ENCODE assay signal across 20 mouse cellular contexts in genomic region chr9:9960610-9961172, GRCm38 (mm10).
DNase-seq lines count a peak whose midpoint lies in the region; ATAC-seq and TF ChIP-seq lines count a peak whose summit lies in the region.
"Had no signal": no experiment of that assay in that cellular context is flagged by ENCODE, and none has a peak within 500 bp of the region (broad histone marks: within the 10 kb centered on the region; RNA-seq: fewer than 3 reads in every experiment).

No protein-coding gene starts in this region.

- no peak overlapping the region for H3K4me3 ChIP-seq in forebrain, embryonic 11.5 days (ENCODE audit: low read depth, low read length)
- H3K4me3 ChIP-seq in forebrain, embryonic 13.5 days: no peak overlapping the region
- H3K4me3 ChIP-seq in hindbrain, postnatal 0 days (ENCODE audit: low read length): no peak overlapping the region
- H3K4me3 ChIP-seq in hindbrain, embryonic 13.5 days: no peak overlapping the region
- H3K4me3 ChIP-seq: gastrocnemius, adult 2 months; heart, embryonic 15.5 days; left cerebral cortex, adult 2 months; limb, embryonic 15.5 days had no signal

- TF ChIP-seq CTCF in hindbrain, postnatal 0 days (IDR thresholded peaks at IDR 0.05; ENCODE audit: low read depth): no peak
- no peak for TF ChIP-seq CTCF in brain, embryonic 14.5 days (IDR thresholded peaks at IDR 0.05; ENCODE audit: borderline replicate concordance, extremely low read depth, insufficient read depth, insufficient read length)

- H3K9me3 ChIP-seq in forebrain, embryonic 11.5 days (ENCODE audit: control insufficient read depth, low read length): no peaks in the 10 kb centered on the region
- H3K9me3 ChIP-seq in forebrain, embryonic 13.5 days (replicated peaks): no peaks in the 10 kb centered on the region
- no peaks in the 10 kb centered on the region for H3K9me3 ChIP-seq in hindbrain, postnatal 0 days (ENCODE audit: low read length)
- no peaks in the 10 kb centered on the region for H3K9me3 ChIP-seq in hindbrain, embryonic 13.5 days
- H3K9me3 ChIP-seq: heart, embryonic 15.5 days; limb, embryonic 15.5 days had no signal

- peak; percentile 30; the same call in 1 of the 2 replicates for ATAC-seq in forebrain, embryonic 11.5 days (replicated peaks; ENCODE audit: low FRiP score)
- no peak for ATAC-seq in forebrain, embryonic 13.5 days
- ATAC-seq in hindbrain, postnatal 0 days: no peak
- no peak for ATAC-seq in hindbrain, embryonic 13.5 days (ENCODE audit: low FRiP score)
- ATAC-seq: inflammation-experienced regulatory T-cells, adult 6 months had no signal

- no peaks in the 10 kb centered on the region; the same call in 1 of the 2 replicates for H3K4me1 ChIP-seq in forebrain, embryonic 11.5 days (replicated peaks; ENCODE audit: control insufficient read depth, insufficient read depth, low read length)
- H3K4me1 ChIP-seq in forebrain, embryonic 13.5 days: no peaks in the 10 kb centered on the region
- H3K4me1 ChIP-seq in hindbrain, postnatal 0 days (ENCODE audit: insufficient read depth, low read length): no peaks in the 10 kb centered on the region
- H3K4me1 ChIP-seq in hindbrain, embryonic 13.5 days (replicated peaks): no peaks in the 10 kb centered on the region
- H3K4me1 ChIP-seq: heart, embryonic 15.5 days; limb, embryonic 15.5 days had no signal

- no peak for DNase-seq in forebrain, embryonic 11.5 days (ENCODE audit: low spot score)
- DNase-seq in hindbrain, postnatal 0 days (ENCODE audit: low spot score): peak; percentile 3
- peak; percentile 56 for DNase-seq in brain, embryonic 14.5 days (ENCODE audit: low read depth)
- DNase-seq in retina, postnatal 1 day: peak; percentile 56
- no peak for DNase-seq in embryo, embryonic 10 days (ENCODE audit: low spot score)
- no peak for DNase-seq in right cerebral cortex, adult 18-20 months
- DNase-seq: adrenal gland, adult 2 months; cerebellum, adult 18-20 months; cerebellum, postnatal 25 days; gastrocnemius, adult 2 months; heart, postnatal 36 days; kidney, adult 18-20 months; lung, postnatal 4 days; midbrain, embryonic 14.5 days had no signal

- H3K27ac ChIP-seq in forebrain, embryonic 11.5 days (ENCODE audit: low read depth, low read length): no peak overlapping the region
- H3K27ac ChIP-seq in forebrain, embryonic 13.5 days: no peak overlapping the region
- no peak overlapping the region for H3K27ac ChIP-seq in hindbrain, postnatal 0 days
- H3K27ac ChIP-seq in hindbrain, embryonic 13.5 days: no peak overlapping the region
- H3K27ac ChIP-seq: gastrocnemius, adult 2 months; heart, embryonic 15.5 days; left cerebral cortex, adult 2 months; limb, embryonic 15.5 days had no signal

- H3K27me3 ChIP-seq in forebrain, embryonic 11.5 days (ENCODE audit: control insufficient read depth, insufficient read depth, low read length): no peaks in the 10 kb centered on the region
- H3K27me3 ChIP-seq in forebrain, embryonic 13.5 days: peaks cover 6% of the 10 kb centered on the region
- H3K27me3 ChIP-seq in hindbrain, postnatal 0 days (ENCODE audit: insufficient read depth, low read length): no peaks in the 10 kb centered on the region
- H3K27me3 ChIP-seq in hindbrain, embryonic 13.5 days: no peaks in the 10 kb centered on the region
- H3K27me3 ChIP-seq: heart, embryonic 15.5 days; limb, embryonic 15.5 days had no signal

- H3K9ac ChIP-seq in forebrain, embryonic 11.5 days (ENCODE audit: low read length): no peak overlapping the region
- H3K9ac ChIP-seq in forebrain, embryonic 13.5 days: no peak overlapping the region
- H3K9ac ChIP-seq in hindbrain, postnatal 0 days (replicated peaks; ENCODE audit: low read length): no peak overlapping the region
- no peak overlapping the region for H3K9ac ChIP-seq in hindbrain, embryonic 13.5 days
- H3K9ac ChIP-seq: heart, embryonic 15.5 days; limb, embryonic 15.5 days had no signal

- TF ChIP-seq POLR2A in brain, embryonic 14.5 days (IDR thresholded peaks at IDR 0.05; ENCODE audit: borderline replicate concordance, extremely low read depth, insufficient read depth, insufficient read length, poor library complexity, severe bottlenecking): no peak

- H3K36me3 ChIP-seq in forebrain, embryonic 11.5 days (ENCODE audit: control insufficient read depth, insufficient read depth, low read length): no peaks in the 10 kb centered on the region
- no peaks in the 10 kb centered on the region for H3K36me3 ChIP-seq in forebrain, embryonic 13.5 days (ENCODE audit: poor library complexity, severe bottlenecking)
- H3K36me3 ChIP-seq in hindbrain, postnatal 0 days (ENCODE audit: insufficient read depth, low read length): no peaks in the 10 kb centered on the region
- H3K36me3 ChIP-seq in hindbrain, embryonic 13.5 days: no peaks in the 10 kb centered on the region
- H3K36me3 ChIP-seq: heart, embryonic 15.5 days; limb, embryonic 15.5 days had no signal

- H3K4me2 ChIP-seq in forebrain, embryonic 11.5 days (ENCODE audit: low read depth, low read length, severe bottlenecking): no peak overlapping the region
- H3K4me2 ChIP-seq in forebrain, embryonic 13.5 days: no peak overlapping the region
- H3K4me2 ChIP-seq in hindbrain, postnatal 0 days (ENCODE audit: low read depth, low read length): no peak overlapping the region
- no peak overlapping the region for H3K4me2 ChIP-seq in hindbrain, embryonic 13.5 days
- H3K4me2 ChIP-seq: heart, embryonic 15.5 days; limb, embryonic 15.5 days had no signal

Comparison
In these comparisons a context has a peak if more than half of its experiments do, and no peak if none do; other contexts are left out.
1. DNase-seq: peak in hindbrain, postnatal 0 days (single experiment), brain, embryonic 14.5 days (single experiment) and retina, postnatal 1 day (single experiment); none in forebrain, embryonic 11.5 days (single experiment), embryo, embryonic 10 days (single experiment) and right cerebral cortex, adult 18-20 months (single experiment).